Mouse (Mus musculus): ENCODE results near the gene Cfap54. TPM values are rescaled to one million over a fixed set of nuclear protein-coding genes. Genes with fewer than 3 reads are reported as not detected.

The Cfap54 gene
- polyA plus RNA-seq, 1 experiment, result not detected

GRCm38 (mm10) chr10:93105358-93105757, 23.9 kb upstream of the Cfap54 start:
- H3K27ac ChIP-seq (ENCODE audit: insufficient read depth, low read depth, low read length), result no peak overlapping the region
- WGBS, result 78% methylated on average over 7 of the region's 7 CpGs
- H3K4me1 ChIP-seq (ENCODE audit: control insufficient read depth, insufficient read depth, low read length), result no peaks in the 10 kb centered on the region
- TF ChIP-seq CTCF (IDR thresholded peaks at IDR 0.05; ENCODE audit: insufficient read depth, low read depth, low read length) (no peak), POLR2A (IDR thresholded peaks at IDR 0.05; ENCODE audit: insufficient read depth, low read depth, low read length) (no peak)
- H3K4me3 ChIP-seq (ENCODE audit: insufficient read depth, low read depth, low read length), result no peak overlapping the region

GRCm38 (mm10) chr10:93104357-93104756, 22.9 kb upstream of the Cfap54 start:
- TF ChIP-seq POLR2A (IDR thresholded peaks at IDR 0.05; ENCODE audit: insufficient read depth, low read depth, low read length), result no peak
- TF ChIP-seq CTCF (IDR thresholded peaks at IDR 0.05; ENCODE audit: insufficient read depth, low read depth, low read length), result no peak
- Histone ChIP-seq H3K4me1 (ENCODE audit: control insufficient read depth, insufficient read depth, low read length) (no peaks in the 10 kb centered on the region), H3K4me3 (ENCODE audit: insufficient read depth, low read depth, low read length) (no peak overlapping the region), H3K27ac (ENCODE audit: insufficient read depth, low read depth, low read length) (no peak overlapping the region)
- WGBS, result 74% methylated on average over 6 of the region's 6 CpGs

DNA sequence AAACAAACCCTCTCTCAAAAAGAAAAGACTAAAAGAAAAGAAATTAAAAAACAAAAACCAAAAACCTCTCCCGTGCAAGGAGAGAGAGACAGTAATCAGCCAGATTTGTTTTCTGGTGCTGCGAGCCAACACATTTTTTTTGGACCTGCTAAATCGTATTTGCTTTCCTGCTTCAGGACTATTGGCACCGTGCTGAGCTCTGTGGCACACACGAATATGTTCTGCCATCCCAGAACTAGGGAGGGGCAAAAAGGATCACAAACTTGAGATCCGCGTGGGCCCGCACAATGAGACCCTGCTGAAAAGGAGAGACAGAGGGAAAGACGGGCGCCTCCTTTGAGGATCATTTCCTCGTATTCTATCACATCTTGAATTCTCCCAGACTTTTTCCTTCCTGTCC, 22.3 kb upstream of the Cfap54 start:
- 57% methylated on average over 11 of the region's 11 CpGs for WGBS
- TF ChIP-seq CTCF (IDR thresholded peaks at IDR 0.05; ENCODE audit: insufficient read depth, low read depth, low read length), result no peak
- TF ChIP-seq POLR2A (IDR thresholded peaks at IDR 0.05; ENCODE audit: insufficient read depth, low read depth, low read length), result no peak
- no peak overlapping the region for H3K4me3 ChIP-seq (ENCODE audit: insufficient read depth, low read depth, low read length)
- H3K4me1 ChIP-seq (ENCODE audit: control insufficient read depth, insufficient read depth, low read length), result no peaks in the 10 kb centered on the region
- H3K27ac ChIP-seq (ENCODE audit: insufficient read depth, low read depth, low read length), result no peak overlapping the region

GRCm38 (mm10) chr10:93102321-93102720, 20.9 kb upstream of the Cfap54 start:
- Histone ChIP-seq H3K4me1 (ENCODE audit: control insufficient read depth, insufficient read depth, low read length) (no peaks in the 10 kb centered on the region), H3K27ac (ENCODE audit: insufficient read depth, low read depth, low read length) (no peak overlapping the region), H3K4me3 (ENCODE audit: insufficient read depth, low read depth, low read length) (no peak overlapping the region)
- no peak for TF ChIP-seq CTCF (IDR thresholded peaks at IDR 0.05; ENCODE audit: insufficient read depth, low read depth, low read length)
- no peak for TF ChIP-seq POLR2A (IDR thresholded peaks at IDR 0.05; ENCODE audit: insufficient read depth, low read depth, low read length)
- WGBS, result 61% methylated on average over 5 of the region's 5 CpGs

- Histone ChIP-seq H3K4me1 (ENCODE audit: control insufficient read depth, insufficient read depth, low read length) (no peaks in the 10 kb centered on the region; the same call in 1 of the 2 replicates), H3K27ac (ENCODE audit: insufficient read depth, low read depth, low read length) (no peak overlapping the region), H3K4me3 (ENCODE audit: insufficient read depth, low read depth, low read length) (no peak overlapping the region)
- 81% methylated on average over 7 of the region's 7 CpGs for WGBS
- TF ChIP-seq CTCF (IDR thresholded peaks at IDR 0.05; ENCODE audit: insufficient read depth, low read depth, low read length) (no peak), POLR2A (IDR thresholded peaks at IDR 0.05; ENCODE audit: insufficient read depth, low read depth, low read length) (no peak)
These were observed 16.9 kb upstream of the Cfap54 start for GRCm38 (mm10) chr10:93098211-93098805.

- no peak overlapping the region for H3K4me3 ChIP-seq (ENCODE audit: insufficient read depth, low read depth, low read length)
- no peak for TF ChIP-seq POLR2A (IDR thresholded peaks at IDR 0.05; ENCODE audit: insufficient read depth, low read depth, low read length)
- no peak for TF ChIP-seq CTCF (IDR thresholded peaks at IDR 0.05; ENCODE audit: insufficient read depth, low read depth, low read length)
- no peak overlapping the region for H3K27ac ChIP-seq (ENCODE audit: insufficient read depth, low read depth, low read length)
- H3K4me1 ChIP-seq (ENCODE audit: control insufficient read depth, insufficient read depth, low read length), result no peaks in the 10 kb centered on the region; the same call in 1 of the 2 replicates
- WGBS, result 95% methylated on average over 7 of the region's 7 CpGs
These were observed 16.0 kb upstream of the Cfap54 start for GRCm38 (mm10) chr10:93097439-93097838.

- Histone ChIP-seq H3K27ac (ENCODE audit: insufficient read depth, low read depth, low read length) (no peak overlapping the region), H3K4me3 (ENCODE audit: insufficient read depth, low read depth, low read length) (no peak overlapping the region), H3K4me1 (ENCODE audit: control insufficient read depth, insufficient read depth, low read length) (no peaks in the 10 kb centered on the region; the same call in 1 of the 2 replicates)
- no peak for TF ChIP-seq POLR2A (IDR thresholded peaks at IDR 0.05; ENCODE audit: insufficient read depth, low read depth, low read length)
- WGBS, result 70% methylated on average over 4 of the region's 4 CpGs
These were observed 14.4 kb upstream of the Cfap54 start for GRCm38 (mm10) chr10:93095827-93096226.

DNA sequence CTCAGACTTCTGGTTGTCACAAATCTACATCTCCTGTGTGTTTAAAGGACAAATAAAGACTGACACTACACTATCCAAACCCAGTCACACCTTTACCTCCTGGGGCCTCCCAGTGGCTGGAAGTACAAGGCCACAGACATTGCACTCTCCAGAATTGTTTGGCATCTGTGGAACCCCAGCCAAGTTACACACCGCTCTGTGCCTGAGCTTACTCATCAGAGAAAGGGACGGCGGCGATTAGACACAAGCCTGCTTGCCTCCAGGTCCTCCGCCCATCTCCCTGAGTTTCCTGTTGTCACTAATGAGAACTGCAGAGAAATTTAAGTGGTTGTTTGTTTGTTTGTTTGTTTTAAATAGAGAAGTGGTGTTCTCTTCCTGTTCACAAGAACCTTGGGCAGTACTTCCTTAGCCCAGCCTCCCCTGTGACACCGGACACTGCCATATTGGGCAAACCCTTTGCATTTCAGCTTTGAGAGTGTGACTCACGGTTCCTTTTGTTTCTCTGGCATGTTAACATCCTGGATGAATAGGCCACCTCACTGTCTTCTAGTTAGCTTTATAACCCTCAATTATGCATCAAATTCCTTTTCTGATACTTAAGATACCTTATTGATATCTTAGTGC, 13.7 kb upstream of the Cfap54 start:
- no peaks in the 10 kb centered on the region; the same call in 1 of the 2 replicates for H3K4me1 ChIP-seq (ENCODE audit: control insufficient read depth, insufficient read depth, low read length)
- H3K4me3 ChIP-seq (ENCODE audit: insufficient read depth, low read depth, low read length), result no peak overlapping the region
- WGBS, result 52% methylated on average over 7 of the region's 7 CpGs
- TF ChIP-seq CTCF (IDR thresholded peaks at IDR 0.05; ENCODE audit: insufficient read depth, low read depth, low read length) (no peak), POLR2A (IDR thresholded peaks at IDR 0.05; ENCODE audit: insufficient read depth, low read depth, low read length) (no peak)
- no peak overlapping the region for H3K27ac ChIP-seq (ENCODE audit: insufficient read depth, low read depth, low read length)

- no peaks in the 10 kb centered on the region; the same call in 1 of the 2 replicates for H3K4me1 ChIP-seq (ENCODE audit: control insufficient read depth, insufficient read depth, low read length)
- 90% methylated on average over 2 of the region's 2 CpGs for WGBS
- TF ChIP-seq POLR2A (IDR thresholded peaks at IDR 0.05; ENCODE audit: insufficient read depth, low read depth, low read length) (no peak), CTCF (IDR thresholded peaks at IDR 0.05; ENCODE audit: insufficient read depth, low read depth, low read length) (no peak)
- H3K27ac ChIP-seq (ENCODE audit: insufficient read depth, low read depth, low read length), result no peak overlapping the region
- H3K4me3 ChIP-seq (ENCODE audit: insufficient read depth, low read depth, low read length), result no peak overlapping the region
These were observed 10.5 kb upstream of the Cfap54 start for GRCm38 (mm10) chr10:93091928-93092327.
